Mouse (Mus musculus) gastrocnemius, adult 18-20 months (tissue): Measurements from ENCODE around the gene Sun5. TPM values are rescaled to one million over a fixed set of nuclear protein-coding genes. Genes with fewer than 3 reads are reported as not detected.
A peak's percentile ranks its signal among the peaks of the same experiment; 100 is the strongest.
"Not testable (repeated sequence)": the region's sequence is repeated elsewhere in the genome, so short reads cannot be mapped to it uniquely, and the experiment has no call there.

Experiments used
- DNase-seq: peaks from one replicate; pipeline ENCODE4 v3.0.0; 2021; ENCODE audit warnings: low spot score
- long read RNA-seq, 2 experiments: library from polyadenylated mRNA; stranded (forward); transcript quantifications; one replicate each; pipeline ENCODE4 v2.0.0; 2021
- total RNA-seq, 2 experiments: library from RNA; stranded (reverse); gene quantifications; 2 replicates each; pipeline ENCODE4 v1.2.3; 2021

Gene Sun5
- not detected for total RNA-seq
- long read RNA-seq, experiment 1: 0 reads
- long read RNA-seq, experiment 2: 0 reads

GRCm38 (mm10) chr2:153870984-153871383, at the start of gene Sun5:
TSS of gene Sun5 (minus strand) at chr2:153871084.
- no peak for DNase-seq

DNA sequence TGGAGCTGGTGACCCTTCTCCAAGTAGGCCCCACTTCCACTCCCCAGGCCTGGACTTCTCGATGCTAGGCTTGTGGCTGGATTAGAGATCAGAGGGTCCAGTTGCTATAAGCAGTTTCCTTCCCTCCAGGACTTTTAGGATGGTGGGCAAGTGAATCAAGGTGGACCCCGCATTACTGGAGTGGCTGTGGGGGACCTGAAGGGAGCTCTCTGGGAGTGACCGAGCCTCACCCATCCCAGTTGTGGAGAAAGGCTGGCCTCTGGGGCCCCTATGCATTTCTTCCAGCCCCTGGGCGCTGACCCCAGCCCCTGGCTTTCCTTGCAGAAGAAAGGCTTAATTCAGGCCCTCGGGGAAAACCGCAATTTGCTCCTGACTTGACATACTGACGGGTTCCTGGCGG, 47.0 kb upstream of the Sun5 start, which contains the start of gene Bpifb3:
Gene Bpifb3, plus strand, starts transcription at position 301 of the 400 bp plus-strand sequence.
- DNase-seq: no peak

DNA sequence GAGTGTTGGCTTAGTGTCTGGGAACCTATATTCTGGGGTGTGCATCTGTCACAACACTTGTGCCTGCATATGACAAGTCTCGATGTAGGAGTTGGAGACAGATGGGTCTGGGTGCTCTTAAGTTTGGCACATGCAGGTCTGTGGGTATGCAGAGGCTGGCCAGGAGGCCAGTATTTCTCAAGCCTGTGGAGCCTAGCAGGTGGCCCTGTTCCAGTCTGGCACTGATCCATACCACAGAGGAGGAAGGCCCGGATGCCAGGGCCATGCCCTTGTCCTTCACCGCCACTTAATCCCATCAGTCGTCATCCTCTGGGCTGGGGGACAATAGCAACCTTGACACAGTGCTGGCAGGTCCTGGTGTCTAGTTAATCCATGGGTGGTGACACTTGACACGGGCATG, 43.3 kb upstream of the Sun5 start:
- no peak for DNase-seq

DNA sequence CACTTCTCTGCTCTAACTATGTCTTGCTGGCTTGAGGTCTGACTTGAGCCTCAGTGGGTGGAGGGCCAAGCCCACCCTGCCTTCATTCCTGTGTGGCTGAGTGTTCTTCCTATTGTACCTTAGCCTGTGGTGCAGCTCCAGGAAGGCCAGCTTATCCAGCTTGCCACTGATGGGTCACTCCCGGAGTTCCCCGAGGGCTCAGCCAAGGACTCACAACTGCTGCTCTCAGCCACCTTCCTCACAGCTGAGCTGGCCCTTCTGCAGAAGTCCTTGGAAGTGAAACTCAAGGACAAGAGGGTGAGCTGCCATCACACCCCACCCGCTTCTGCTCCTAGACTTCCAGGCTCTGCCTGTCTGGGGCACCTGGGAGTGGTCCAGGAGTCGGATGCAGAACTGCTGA, 35.7 kb upstream of the Sun5 start:
- no peak for DNase-seq

DNA sequence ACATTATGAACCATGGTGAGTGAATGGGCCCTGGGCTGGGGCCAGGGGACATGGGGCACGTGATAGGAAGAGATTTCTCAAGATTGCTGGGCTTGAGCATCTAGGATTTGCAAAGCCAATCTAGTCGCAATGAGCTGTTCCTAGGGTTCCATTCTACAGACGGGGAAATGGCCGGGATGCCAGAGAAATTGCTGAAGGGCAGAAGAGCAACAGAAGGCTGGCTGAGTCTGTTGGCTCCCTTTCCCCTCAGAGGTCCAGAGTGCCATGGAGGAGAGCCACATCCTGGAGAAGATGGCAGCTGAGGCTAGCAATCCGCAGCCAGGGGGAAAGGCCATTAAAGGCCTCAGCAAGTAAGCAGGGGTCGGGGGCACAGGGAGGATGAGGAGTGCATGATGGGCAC, 31.8 kb upstream of the Sun5 start:
- DNase-seq: no peak

- DNase-seq: no peak
Observed at GRCm38 (mm10) chr2:153900088-153900487, 29.2 kb upstream of the Sun5 start, which contains the start of gene Bpifb6. TSS of gene Bpifb6 (plus strand) at chr2:153900388.

DNA sequence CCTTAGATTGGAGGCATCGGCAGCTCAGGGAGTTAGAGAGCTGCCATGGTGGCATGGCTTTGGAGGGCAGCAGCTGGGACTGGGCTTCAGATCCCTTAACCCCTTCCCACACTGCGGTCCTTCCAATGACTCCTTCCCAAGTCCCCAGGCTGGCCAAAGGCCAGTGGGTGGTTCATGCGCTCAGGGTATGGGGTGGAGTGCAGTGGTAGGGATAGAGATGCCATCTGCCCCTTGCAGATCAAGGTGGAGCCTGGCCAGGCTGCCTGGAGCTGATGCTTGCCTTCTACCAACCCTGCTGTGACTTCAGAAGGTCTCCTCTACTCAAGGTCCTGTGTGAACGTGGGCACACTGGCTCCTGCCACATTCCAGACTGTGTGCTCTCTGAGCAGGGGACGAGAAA, 28.2 kb upstream of the Sun5 start:
- DNase-seq: no peak

- no peak for DNase-seq
Observed at GRCm38 (mm10) chr2:153874745-153875144, 3.9 kb upstream of the Sun5 start, which contains the start of gene Bpifb2. TSS of gene Bpifb2 (plus strand) at chr2:153875045.

DNA sequence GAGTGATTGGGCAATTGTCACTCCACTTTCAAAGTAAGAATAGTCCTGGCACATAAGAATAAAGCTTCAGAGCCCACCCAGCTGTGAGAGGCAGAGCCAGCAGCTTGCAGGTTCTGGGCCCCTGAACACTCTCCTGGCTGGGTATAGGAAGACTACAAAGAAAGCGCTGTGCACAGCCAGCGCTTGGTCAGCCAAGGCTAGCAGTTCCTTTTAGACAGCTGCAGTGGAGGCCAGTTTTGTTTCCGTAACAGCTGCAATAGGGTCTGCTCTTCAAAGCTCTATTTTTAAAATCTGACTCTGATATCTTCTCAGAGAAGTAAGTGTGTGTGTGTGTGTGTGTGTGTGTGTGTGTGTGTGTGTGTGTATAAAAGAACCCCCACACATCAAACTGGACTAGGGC, 8.9 kb downstream of the Sun5 start:
- no peak for DNase-seq

GRCm38 (mm10) chr2:153860715-153861114, 10.2 kb downstream of the Sun5 start:
- no peak for DNase-seq

DNA sequence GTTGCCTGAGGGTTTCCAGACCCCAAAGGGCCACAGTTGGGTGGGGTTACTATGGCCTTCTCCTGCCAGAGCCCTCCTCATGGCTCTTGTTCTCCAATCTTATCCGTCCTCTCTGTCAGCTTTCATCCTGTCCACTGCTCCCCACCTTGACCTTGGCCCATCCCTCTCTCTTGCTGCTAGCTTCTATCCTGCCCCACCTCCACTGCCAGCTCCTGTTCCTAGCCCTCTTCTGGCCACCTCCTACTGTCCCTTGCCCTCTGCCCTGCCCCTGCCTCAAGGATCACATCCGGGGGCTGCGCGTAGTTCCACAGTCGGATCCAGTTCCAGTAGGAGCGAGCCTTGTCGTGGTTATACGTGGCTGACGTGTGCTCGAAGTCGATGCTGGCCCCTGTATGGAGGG, 10.6 kb downstream of the Sun5 start:
- DNase-seq: no peak

DNA sequence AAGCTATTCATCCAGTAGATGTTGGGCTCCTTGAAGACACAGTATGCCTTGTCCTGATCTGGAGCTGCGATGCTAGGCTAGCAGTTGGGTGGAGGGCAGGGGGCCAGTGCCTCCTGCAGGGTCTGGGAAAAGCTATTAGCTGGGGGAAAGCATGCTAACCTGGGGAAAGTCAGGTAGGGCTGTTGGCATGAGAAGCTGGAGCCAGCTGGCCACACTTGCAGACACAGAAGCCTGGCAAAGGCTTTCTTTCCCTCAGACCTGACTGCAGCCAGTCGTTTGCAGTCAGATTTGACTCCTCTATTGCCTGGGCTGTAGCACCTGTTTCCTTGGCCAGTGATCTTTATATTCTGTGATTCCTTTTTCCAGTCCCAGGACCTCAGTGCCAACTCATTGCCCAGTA, 11.3 kb downstream of the Sun5 start:
- no peak for DNase-seq

- no peak for DNase-seq
Observed at GRCm38 (mm10) chr2:153853544-153853943, 17.3 kb downstream of the Sun5 start.

DNA sequence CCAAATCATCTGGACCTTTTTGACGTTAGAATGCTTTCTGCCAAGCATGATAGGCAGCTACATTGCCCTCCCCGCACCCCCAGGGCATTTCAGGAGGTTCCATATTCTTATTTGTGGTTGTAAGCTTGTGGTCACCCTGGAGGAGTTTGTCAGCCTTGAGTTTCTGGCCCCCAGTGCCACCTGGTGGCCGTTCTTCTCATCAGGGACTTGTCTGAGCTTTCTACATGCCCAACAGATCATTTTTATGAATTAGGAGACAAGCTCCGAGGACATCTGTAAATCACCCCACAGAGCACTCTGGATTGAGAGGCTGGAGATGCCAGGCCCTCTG, 19.9 kb downstream of the Sun5 start:
- DNase-seq: peak; percentile 8

DNA sequence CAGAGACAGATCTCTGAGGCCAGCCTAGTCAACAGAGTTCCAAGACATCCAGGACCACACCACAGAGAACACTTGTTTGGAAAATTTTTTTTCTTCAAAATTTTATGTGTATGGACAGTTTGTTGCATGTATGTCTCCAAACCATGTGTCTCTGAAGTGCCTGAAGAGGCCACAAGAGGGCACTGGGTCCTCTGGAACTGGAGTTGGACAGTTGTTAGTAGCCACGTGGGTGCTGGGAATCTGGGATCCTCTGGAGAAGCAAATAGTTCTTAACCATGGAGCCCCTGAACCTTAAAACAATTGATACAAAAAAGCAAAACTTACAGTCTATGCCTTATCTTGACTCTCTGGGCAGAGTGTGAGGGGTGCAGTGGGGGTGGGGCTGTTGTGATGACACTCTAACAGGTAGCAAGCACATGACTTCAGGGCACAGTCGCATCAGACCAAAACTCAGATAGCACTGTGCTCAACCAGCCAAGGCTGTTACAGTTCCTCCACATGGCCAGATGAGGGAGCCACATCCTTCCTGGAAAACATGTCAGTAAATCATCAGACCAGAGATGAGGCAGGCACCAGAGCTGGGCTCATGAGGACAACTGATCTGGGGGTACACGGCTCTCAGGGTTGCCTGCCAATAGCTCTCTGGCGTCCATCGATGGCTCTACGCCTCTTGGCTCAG, 20.4 kb downstream of the Sun5 start:
- DNase-seq: no peak

- DNase-seq: no peak
Observed at GRCm38 (mm10) chr2:153848389-153848788, 22.5 kb downstream of the Sun5 start.

DNA sequence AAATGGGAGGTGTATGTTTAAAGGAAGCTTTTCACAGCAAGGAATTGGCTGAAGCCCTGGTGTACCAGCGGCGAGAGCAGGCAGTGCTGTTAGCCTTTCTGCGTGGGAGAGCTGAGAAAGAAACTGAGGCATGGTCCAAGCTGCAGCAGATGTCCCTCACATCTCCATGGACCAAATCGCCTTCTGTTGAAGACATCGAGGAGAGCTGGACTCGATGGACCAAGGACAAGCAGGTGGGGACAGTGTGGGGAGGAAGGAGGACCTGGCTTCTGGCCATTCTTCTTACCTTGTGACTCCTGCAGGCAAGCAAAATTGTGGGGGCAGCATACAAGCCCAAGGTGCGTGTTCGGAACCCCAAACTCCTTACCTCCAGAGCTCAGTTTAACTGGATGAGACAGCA, 28.0 kb downstream of the Sun5 start:
- no peak for DNase-seq

DNA sequence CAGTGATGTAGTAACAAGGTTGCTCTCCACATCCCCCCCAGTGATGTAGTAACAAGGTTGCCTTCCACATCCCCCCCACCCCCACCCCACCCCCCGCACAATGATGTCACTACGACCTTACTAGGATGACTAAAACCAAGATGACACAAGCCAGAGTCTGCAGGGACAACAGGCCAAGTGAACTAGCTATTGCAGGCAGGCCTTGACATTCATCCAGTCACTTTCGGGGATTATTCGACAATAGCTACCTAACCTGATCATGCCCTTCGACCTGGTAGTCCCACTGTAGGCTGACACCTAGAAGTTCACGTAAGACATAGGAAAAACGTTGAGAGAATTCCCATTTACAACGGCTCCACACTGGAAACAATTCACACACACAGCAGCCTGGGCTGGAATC, 37.6 kb downstream of the Sun5 start:
- DNase-seq: no peak

DNA sequence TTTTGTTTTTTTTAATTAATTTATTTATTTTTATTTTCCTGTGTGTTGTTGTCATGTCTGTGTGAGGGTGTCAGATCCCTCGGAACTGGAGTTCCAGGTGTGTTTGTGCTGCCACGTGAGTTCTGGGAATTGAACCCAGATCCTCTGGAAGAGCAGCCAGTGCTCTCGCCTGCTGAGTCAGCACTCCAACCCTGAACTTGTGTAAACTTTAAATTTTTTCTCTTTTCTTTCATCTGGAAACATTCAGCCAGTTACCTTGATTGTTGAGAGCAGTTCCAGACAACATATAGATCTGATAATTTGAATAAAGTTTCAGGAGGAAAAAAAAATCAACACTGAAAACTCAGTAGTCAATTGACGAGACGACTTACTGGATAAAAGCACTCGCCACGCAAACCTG, 42.2 kb downstream of the Sun5 start:
- DNase-seq: no peak

DNA sequence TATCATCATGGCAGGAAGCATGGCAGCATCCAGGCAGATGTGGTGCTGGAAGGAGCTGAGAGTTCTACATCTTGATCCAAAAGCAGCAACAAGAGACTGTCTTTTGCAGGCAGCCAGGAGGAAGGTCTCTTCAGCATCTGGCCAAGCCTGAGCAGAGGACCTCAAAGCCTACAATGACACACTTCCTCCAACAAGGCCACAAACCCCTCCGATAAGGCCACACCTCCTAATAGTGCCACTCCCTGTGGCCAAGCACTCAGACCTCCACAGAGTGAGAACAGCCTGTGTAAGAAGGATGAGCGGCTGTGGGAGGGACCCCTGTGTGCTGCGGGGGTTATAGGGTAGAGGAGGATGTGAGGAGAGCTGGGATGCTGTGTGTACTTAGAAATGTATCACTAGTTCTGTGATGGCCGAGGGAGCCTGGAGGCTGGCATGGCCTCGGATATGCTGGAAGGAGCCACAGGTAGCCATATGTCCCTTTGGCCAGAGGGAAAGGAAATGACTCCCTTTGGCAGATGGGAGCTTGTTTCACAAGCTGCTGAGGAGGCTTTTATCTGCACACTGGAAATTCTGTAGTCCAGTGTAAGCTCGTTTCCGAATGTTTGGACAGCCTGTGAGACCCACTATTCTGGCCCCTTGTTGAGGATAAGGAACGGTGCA, 43.6 kb downstream of the Sun5 start:
- DNase-seq: no peak

DNA sequence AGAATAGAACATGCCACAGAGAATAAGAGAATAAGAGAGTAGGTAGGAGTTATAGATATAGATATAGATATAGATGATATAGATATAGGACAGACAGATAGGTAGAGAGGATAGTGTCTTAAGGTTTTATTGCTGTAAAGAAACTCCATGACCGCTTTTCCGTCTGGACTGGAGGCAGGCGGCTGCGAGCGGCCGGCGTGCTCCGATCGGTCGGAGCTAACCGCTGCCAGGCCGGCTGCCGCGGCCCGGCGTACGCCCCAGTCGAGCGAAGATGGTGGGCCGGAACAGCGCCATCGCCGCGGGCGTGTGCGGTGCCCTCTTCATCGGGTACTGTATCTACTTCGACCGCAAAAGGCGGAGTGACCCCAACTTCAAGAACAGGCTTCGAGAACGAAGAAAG, 45.0 kb downstream of the Sun5 start:
- DNase-seq: not testable (repeated sequence)

GRCm38 (mm10) chr2:153824593-153824992, 46.3 kb downstream of the Sun5 start:
- no peak for DNase-seq

GRCm38 (mm10) chr2:153822005-153822543, 48.8 kb downstream of the Sun5 start:
- no peak for DNase-seq
